Mouse (Mus musculus) left cerebral cortex, adult 2 months (tissue): Measurements from ENCODE around the gene Sipa1l1. TPM values are rescaled to one million over a fixed set of nuclear protein-coding genes. Genes with fewer than 3 reads are reported as not detected.

Source experiments
- DNase-seq, 2 experiments: peaks; one replicate each; pipeline ENCODE4 v3.0.0; 2021 to 2022; ENCODE audit warnings: low spot score in 2 of 2, mixed read lengths in 1 of 2; ENCODE audit errors: extremely low spot score in 1 of 2
- H3K27ac ChIP-seq: fragments of 200-600 bp; 2 replicates; pipeline ENCODE4 v1.8.1; 2022
- H3K4me3 ChIP-seq: fragments of 200-600 bp; 2 replicates; pipeline ENCODE4 v1.8.1; 2022
- CTCF ChIP-seq: fragments of 200-600 bp; IDR thresholded peaks from 2 replicates; pipeline ENCODE4 v1.8.1; 2022; ENCODE audit warnings: antibody characterized with exemption, mild to moderate bottlenecking, moderate library complexity
- intact Hi-C: fragments of 180-260 bp; cut with DNase I; formaldehyde crosslinking; loops from one replicate; pipeline ENCODE4 v1.15.1; 2025
- total RNA-seq, 2 experiments: library from RNA; stranded (reverse); gene quantifications; 2 replicates each; pipeline ENCODE4 v1.2.3; 2021

Sipa1l1 gene
- total RNA-seq, 2 experiments from 2014 or later: 311 to 327 TPM

- TF ChIP-seq CTCF: no peak
- Histone ChIP-seq H3K4me3 (no peak overlapping the region), H3K27ac (no peak overlapping the region)
- intact Hi-C loops: no loop called here
- DNase-seq: no peak
Measured at GRCm38 (mm10) chr12:82218201-82218600, 49.1 kb downstream of the Sipa1l1 start.

- no peak for DNase-seq
- no peak for TF ChIP-seq CTCF
- intact Hi-C loops: no loop called here
- Histone ChIP-seq H3K4me3 (no peak overlapping the region), H3K27ac (no peak overlapping the region)
Measured at GRCm38 (mm10) chr12:82220367-82221089, 51.4 kb downstream of the Sipa1l1 start.

GRCm38 (mm10) chr12:82223126-82223815 lies 54.2 kb downstream of the Sipa1l1 start:
- Histone ChIP-seq H3K4me3 (no peak overlapping the region), H3K27ac (no peak overlapping the region)
- no peak for TF ChIP-seq CTCF
- no peak for DNase-seq
- intact Hi-C loops: no loop called here

- DNase-seq: no peak
- intact Hi-C loops: no loop called here
- H3K4me3 ChIP-seq: no peak overlapping the region
- no peak overlapping the region for H3K27ac ChIP-seq
- TF ChIP-seq CTCF: no peak
Measured at GRCm38 (mm10) chr12:82224848-82225247, 55.7 kb downstream of the Sipa1l1 start.

- intact Hi-C loops: no loop called here
- Histone ChIP-seq H3K27ac (no peak overlapping the region), H3K4me3 (no peak overlapping the region)
- TF ChIP-seq CTCF: no peak
- no peak for DNase-seq
Measured at GRCm38 (mm10) chr12:82225278-82225677, 56.2 kb downstream of the Sipa1l1 start.

GRCm38 (mm10) chr12:82225751-82226228 lies 56.7 kb downstream of the Sipa1l1 start:
- no peak for DNase-seq
- intact Hi-C loops: no loop called here
- H3K27ac ChIP-seq: no peak overlapping the region
- H3K4me3 ChIP-seq: no peak overlapping the region
- TF ChIP-seq CTCF: no peak

GRCm38 (mm10) chr12:82226311-82227066 lies 57.4 kb downstream of the Sipa1l1 start:
- intact Hi-C loops: no loop called here
- no peak for DNase-seq
- no peak for TF ChIP-seq CTCF
- Histone ChIP-seq H3K4me3 (no peak overlapping the region), H3K27ac (no peak overlapping the region)

GRCm38 (mm10) chr12:82230127-82230526 lies 61.0 kb downstream of the Sipa1l1 start:
- Histone ChIP-seq H3K27ac (no peak overlapping the region), H3K4me3 (no peak overlapping the region)
- TF ChIP-seq CTCF: no peak
- intact Hi-C loops: no loop called here
- DNase-seq: no peak

- peak overlapping the region; percentile 59; the same call in 1 of the 2 replicates for H3K27ac ChIP-seq
- peak; percentile 69 to 79 for DNase-seq
- intact Hi-C loops: loop anchor here (1.0 kb wide), 1 partner anchor 61 kb away; no protein-coding TSS in a partner anchor
- H3K4me3 ChIP-seq: no peak overlapping the region
- TF ChIP-seq CTCF: no peak
Measured at GRCm38 (mm10) chr12:82231191-82231590, 62.1 kb downstream of the Sipa1l1 start.

GRCm38 (mm10) chr12:82233177-82233576 lies 64.1 kb downstream of the Sipa1l1 start:
- intact Hi-C loops: no loop called here
- no peak for DNase-seq
- TF ChIP-seq CTCF: no peak
- Histone ChIP-seq H3K27ac (no peak overlapping the region), H3K4me3 (no peak overlapping the region)

DNA sequence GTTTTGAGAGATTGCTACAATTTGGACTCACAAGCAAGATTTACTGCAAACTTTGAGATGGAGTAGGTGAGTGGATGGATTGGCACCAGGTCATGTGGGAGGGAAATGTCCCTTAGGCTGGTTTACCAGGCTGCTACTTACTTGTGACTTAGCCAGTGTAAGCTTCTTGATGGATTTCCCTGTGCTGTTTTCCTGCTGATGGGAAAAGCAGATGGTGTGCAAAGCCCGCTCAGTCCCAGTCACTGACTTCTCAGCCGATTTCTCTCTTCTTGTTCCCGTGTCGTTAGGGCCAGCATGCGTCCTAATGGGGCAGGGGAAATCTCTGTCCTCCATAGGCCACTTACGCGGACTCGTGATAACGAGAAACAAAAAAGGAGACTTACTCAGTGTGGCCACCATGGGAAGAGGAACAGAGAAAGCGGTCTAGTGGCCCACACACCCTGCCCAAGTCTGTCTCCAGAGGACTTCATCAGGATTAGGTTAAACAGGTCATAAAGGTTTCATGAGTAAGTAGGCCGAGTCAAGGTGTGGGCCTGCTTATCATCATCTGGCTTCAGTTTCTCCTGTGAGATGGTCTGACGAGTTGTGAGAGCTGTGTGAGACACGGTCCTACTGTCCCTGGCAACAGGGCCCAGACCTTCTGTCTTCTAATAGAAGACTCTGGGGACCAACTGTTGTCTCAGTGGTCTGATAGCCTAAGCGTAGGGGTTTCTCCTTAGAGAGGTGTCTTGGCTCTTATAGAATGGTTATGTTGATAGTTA lies 65.5 kb downstream of the Sipa1l1 start:
- no peak overlapping the region for H3K4me3 ChIP-seq
- intact Hi-C loops: no loop called here
- no peak overlapping the region for H3K27ac ChIP-seq
- DNase-seq: no peak
- no peak for TF ChIP-seq CTCF
